ENCODE assay signal across 8 mouse cellular contexts in genomic region chr12:108274661-108275507, GRCm38 (mm10). TPM values are rescaled to one million over a fixed set of nuclear protein-coding genes. Genes with fewer than 3 reads are reported as not detected.
DNase-seq lines count a peak whose midpoint lies in the region; ATAC-seq and TF ChIP-seq lines count a peak whose summit lies in the region.

Ccdc85c (minus strand) TSS chr12:108275425.

- no peak for TF ChIP-seq CTCF in testis, adult 2 months (IDR thresholded peaks at IDR 0.05; ENCODE audit: control insufficient read depth, insufficient read depth, insufficient replicate concordance, low read depth, low read length)

- no peaks in the 10 kb centered on the region for H3K27me3 ChIP-seq in testis, adult 2 months (ENCODE audit: control insufficient read depth, insufficient read depth, low read length)
- H3K27me3 ChIP-seq in forebrain, embryonic 16.5 days (replicated peaks; ENCODE audit: control insufficient read depth, insufficient read depth, low read length) = no peaks in the 10 kb centered on the region
- H3K27me3 ChIP-seq in hindbrain, embryonic 11.5 days (ENCODE audit: control insufficient read depth, insufficient read depth, low read length) = no peaks in the 10 kb centered on the region
- no peaks in the 10 kb centered on the region for H3K27me3 ChIP-seq in midbrain, embryonic 14.5 days (ENCODE audit: control insufficient read depth, insufficient read depth, low read length)

- intact Hi-C loops in left cerebral cortex, postnatal 4 days (cut with DNase I) = loop anchor here (5.0 kb wide), 1 partner anchor 68 kb away; no protein-coding TSS in a partner anchor

- H3K9ac ChIP-seq in forebrain, embryonic 16.5 days (replicated peaks; ENCODE audit: low read depth, low read length) = peak within 1 kb of the TSS; percentile 77
- H3K9ac ChIP-seq in hindbrain, embryonic 11.5 days (ENCODE audit: low read depth, low read length) = peak within 1 kb of the TSS; percentile 87
- peak within 1 kb of the TSS; percentile 90 for H3K9ac ChIP-seq in midbrain, embryonic 14.5 days (replicated peaks; ENCODE audit: low read length)

- H3K4me2 ChIP-seq in forebrain, embryonic 16.5 days (ENCODE audit: low read length) = peak within 1 kb of the TSS; percentile 93
- H3K4me2 ChIP-seq in hindbrain, embryonic 11.5 days (replicated peaks; ENCODE audit: low read depth, low read length) = peak within 1 kb of the TSS; percentile 93
- peak within 1 kb of the TSS; percentile 98 for H3K4me2 ChIP-seq in midbrain, embryonic 14.5 days (ENCODE audit: low read length)

- H3K27ac ChIP-seq in testis, adult 2 months (ENCODE audit: control insufficient read depth, insufficient read depth, low read depth, low read length) = peak within 1 kb of the TSS; percentile 91
- peak within 1 kb of the TSS; percentile 87 for H3K27ac ChIP-seq in forebrain, embryonic 16.5 days (ENCODE audit: low read length)
- peak within 1 kb of the TSS; percentile 97 for H3K27ac ChIP-seq in hindbrain, embryonic 11.5 days (ENCODE audit: low read depth, low read length)
- H3K27ac ChIP-seq in midbrain, embryonic 14.5 days (replicated peaks; ENCODE audit: low read depth, low read length) = peak within 1 kb of the TSS; percentile 98

- no peak; the same call in 1 of the 2 replicates for TF ChIP-seq POLR2A in testis, adult 2 months (IDR thresholded peaks at IDR 0.05; ENCODE audit: control insufficient read depth, low read depth, low read length)

- peaks cover 43% of the 10 kb centered on the region for H3K4me1 ChIP-seq in testis, adult 2 months (ENCODE audit: control insufficient read depth, insufficient read depth, low read length)
- peaks cover 67% of the 10 kb centered on the region for H3K4me1 ChIP-seq in forebrain, embryonic 16.5 days (replicated peaks; ENCODE audit: control insufficient read depth, insufficient read depth, low read length)
- peaks cover 31% of the 10 kb centered on the region for H3K4me1 ChIP-seq in hindbrain, embryonic 11.5 days (replicated peaks; ENCODE audit: control insufficient read depth, insufficient read depth, low read length)
- peaks cover 68% of the 10 kb centered on the region for H3K4me1 ChIP-seq in midbrain, embryonic 14.5 days (ENCODE audit: control insufficient read depth, insufficient read depth, low read length)

- peak; percentile 16; the same call in 1 of the 2 replicates for ATAC-seq in cerebellum, adult (ENCODE audit: insufficient number of reproducible peaks, low FRiP score, low TSS enrichment)
- ATAC-seq in forebrain, embryonic 16.5 days = peak; percentile 13; the same call in 1 of the 2 replicates
- ATAC-seq in hindbrain, embryonic 11.5 days (ENCODE audit: low FRiP score) = peak; percentile 65; the same call in 1 of the 2 replicates
- ATAC-seq in midbrain, embryonic 14.5 days (ENCODE audit: low FRiP score, low TSS enrichment) = no peak

- peak within 1 kb of the TSS; percentile 88 for H3K4me3 ChIP-seq in testis, adult 2 months (ENCODE audit: control insufficient read depth, low read depth, low read length)
- peak within 1 kb of the TSS; percentile 73 for H3K4me3 ChIP-seq in forebrain, embryonic 16.5 days (replicated peaks; ENCODE audit: low read length)
- H3K4me3 ChIP-seq in hindbrain, embryonic 11.5 days (ENCODE audit: low read depth, low read length) = peak within 1 kb of the TSS; percentile 88
- H3K4me3 ChIP-seq in midbrain, embryonic 14.5 days (replicated peaks; ENCODE audit: low read depth, low read length) = peak within 1 kb of the TSS; percentile 83

- under 1% methylated on average over 63 of the region's 120 CpGs for WGBS in forebrain, embryonic 16.5 days
- WGBS in hindbrain, embryonic 11.5 days = 0% methylated on average over 51 of the region's 120 CpGs
- 0% methylated on average over 67 of the region's 120 CpGs for WGBS in midbrain, embryonic 14.5 days

- no peaks in the 10 kb centered on the region for H3K9me3 ChIP-seq in forebrain, embryonic 16.5 days (ENCODE audit: control insufficient read depth, low read length)
- H3K9me3 ChIP-seq in hindbrain, embryonic 11.5 days (ENCODE audit: control insufficient read depth, low read length) = no peaks in the 10 kb centered on the region
- no peaks in the 10 kb centered on the region for H3K9me3 ChIP-seq in midbrain, embryonic 14.5 days (ENCODE audit: control insufficient read depth, low read length)

- no peaks in the 10 kb centered on the region for H3K36me3 ChIP-seq in testis, adult 2 months (ENCODE audit: control insufficient read depth, insufficient read depth, low read length)
- H3K36me3 ChIP-seq in forebrain, embryonic 16.5 days (ENCODE audit: control insufficient read depth, insufficient read depth) = no peaks in the 10 kb centered on the region
- H3K36me3 ChIP-seq in hindbrain, embryonic 11.5 days (ENCODE audit: control insufficient read depth, insufficient read depth, low read length) = no peaks in the 10 kb centered on the region
- H3K36me3 ChIP-seq in midbrain, embryonic 14.5 days (ENCODE audit: control insufficient read depth, insufficient read depth, low read length) = no peaks in the 10 kb centered on the region

- no peak for DNase-seq in testis, postnatal 14 days (ENCODE audit: low spot score)
- peak; percentile 67 for DNase-seq in hindbrain, embryonic 11.5 days (ENCODE audit: low spot score)
- DNase-seq in left cerebral cortex, postnatal 4 days = no peak
- DNase-seq in midbrain, embryonic 14.5 days = no peak
- peak; percentile 51 to 58 for DNase-seq in thymus, postnatal 10 days (ENCODE audit: low spot score in 2 of 2)

RNA-seq across cellular contexts. Expression of gene Ccdc85c, which starts in this region (rescaled TPM):
- 22.6 and 27.9 TPM in 2 replicates for polyA plus RNA-seq in testis, adult 2 months (2012; rRNA removed)
- 12.0 and 12.9 TPM in 2 replicates for polyA plus RNA-seq in forebrain, embryonic 16.5 days (2015; fragmentation: Nextera tagmentation; extraction: Ambion mirVana)
- polyA plus RNA-seq in hindbrain, embryonic 11.5 days (2014; fragmentation: Nextera tagmentation; extraction: Ambion mirVana) = 17.2 and 17.8 TPM in 2 replicates
- 10 to 100 TPM; 60.2 to 64.1 TPM for total RNA-seq in left cerebral cortex, postnatal 4 days (2021)
- polyA plus RNA-seq in midbrain, embryonic 14.5 days (2014; fragmentation: Nextera tagmentation; extraction: Ambion mirVana) = 20.9 and 22.3 TPM in 2 replicates

Comparison
In these comparisons a context has a peak if more than half of its experiments do, and no peak if none do; other contexts are left out.
1. DNase-seq: peak in hindbrain, embryonic 11.5 days (single experiment) and thymus, postnatal 10 days (2 of 2); none in testis, postnatal 14 days (single experiment), left cerebral cortex, postnatal 4 days (single experiment) and midbrain, embryonic 14.5 days (single experiment).
2. Peak in every context shown above with its lines, with median percentiles within 50 percentile points of each other: H3K27ac ChIP-seq, H3K4me3 ChIP-seq, H3K4me2 ChIP-seq and H3K9ac ChIP-seq.